Mouse (Mus musculus) midbrain, embryonic 13.5 days (tissue): Measurements from ENCODE around the gene Reep6. TPM values are rescaled to one million over a fixed set of nuclear protein-coding genes. Genes with fewer than 3 reads are reported as not detected.

Experiments used
- ATAC-seq: fragments of 200-750 bp; cut with Nextera tagmentation; 2 replicates; pipeline ENCODE4 v1.8.0; 2017; ENCODE audit warnings: mild to moderate bottlenecking, moderate TSS enrichment, moderate library complexity
- H3K27ac ChIP-seq: fragments of 300-500 bp; sonication (generic); 2 replicates; pipeline ENCODE4 v1.5.1; 2015; ENCODE audit warnings: inconsistent platforms, mild to moderate bottlenecking, moderate library complexity
- H3K27me3 ChIP-seq: fragments of 300-500 bp; sonication (generic); 2 replicates; pipeline ENCODE4 v1.6.1; 2015; ENCODE audit warnings: mild to moderate bottlenecking, inconsistent platforms
- H3K36me3 ChIP-seq: fragments of 300-500 bp; sonication (generic); 2 replicates; pipeline ENCODE4 v1.6.1; 2015; ENCODE audit warnings: mild to moderate bottlenecking, inconsistent platforms
- H3K4me1 ChIP-seq: fragments of 300-500 bp; sonication (generic); replicated peaks from 2 replicates; pipeline ENCODE4 v1.6.1; 2015; ENCODE audit warnings: inconsistent platforms
- H3K4me2 ChIP-seq: fragments of 300-500 bp; sonication (generic); replicated peaks from 2 replicates; pipeline ENCODE4 v1.6.1; 2015; ENCODE audit warnings: moderate library complexity, mild to moderate bottlenecking, inconsistent platforms
- H3K4me3 ChIP-seq: fragments of 300-500 bp; sonication (generic); replicated peaks from 2 replicates; pipeline ENCODE4 v1.5.1; 2015; ENCODE audit warnings: mild to moderate bottlenecking, inconsistent platforms
- H3K9ac ChIP-seq: fragments of 300-500 bp; sonication (generic); replicated peaks from 2 replicates; pipeline ENCODE4 v1.6.1; 2015; ENCODE audit warnings: mild to moderate bottlenecking, inconsistent platforms
- H3K9me3 ChIP-seq: fragments of 300-500 bp; sonication (generic); 2 replicates; pipeline ENCODE4 v1.6.1; 2016; ENCODE audit warnings: mild to moderate bottlenecking, inconsistent platforms
- WGBS: fragments of 180-500 bp; shearing (Covaris S2); methylation state at CpG from one replicate; pipeline ENCODE4 v1.1.7; 2015; 5-methylcytosine and 5-hydroxymethylcytosine counted together
- microRNA-seq: library from miRNA; unstranded; fragments of <30 nt; microRNA quantifications from one replicate; pipeline ENCODE4, GENCODE M21; 2016
- polyA plus RNA-seq: library from polyadenylated mRNA; unstranded; fragments of >200 nt; fragmentation: Nextera tagmentation; extraction: Ambion mirVana; gene quantifications from 2 replicates; pipeline ENCODE4 v1.2.1, GENCODE M21; 2015

Gene Reep6
- polyA plus RNA-seq, 1 experiment from 2014 or later: 3.1 TPM

GRCm38 (mm10) chr10:80384709-80385108, 55.0 kb downstream of the Reep6 start:
- Histone ChIP-seq H3K4me3 (peak overlapping the region; percentile 100), H3K4me2 (peak overlapping the region; percentile 98), H3K36me3 (peaks cover 53% of the 10 kb centered on the region), H3K9me3 (no peaks in the 10 kb centered on the region), H3K27ac (peak overlapping the region; percentile 99), H3K27me3 (no peaks in the 10 kb centered on the region), H3K9ac (peak overlapping the region; percentile 100), H3K4me1 (peaks cover 54% of the 10 kb centered on the region)
- ATAC-seq: no peak
- WGBS: 69% methylated on average over 7 of the region's 7 CpGs

GRCm38 (mm10) chr10:80385310-80385709, 55.6 kb downstream of the Reep6 start:
- peak overlapping the region; percentile 100 for H3K4me3 ChIP-seq
- peak overlapping the region; percentile 98 for H3K4me2 ChIP-seq
- peaks cover 54% of the 10 kb centered on the region for H3K36me3 ChIP-seq
- H3K27me3 ChIP-seq: no peaks in the 10 kb centered on the region
- H3K4me1 ChIP-seq: peaks cover 54% of the 10 kb centered on the region
- peak; percentile 26 for ATAC-seq
- peak overlapping the region; percentile 100 for H3K9ac ChIP-seq
- peak overlapping the region; percentile 99 for H3K27ac ChIP-seq
- 6% methylated on average over 7 of the region's 7 CpGs for WGBS
- H3K9me3 ChIP-seq: no peaks in the 10 kb centered on the region

Small RNAs within 50 kb of the gene (microRNA-seq; reads per million reads assigned to microRNA genes)
- not detected for gene Gm22721

Other genes with a start within 250 kb of the Reep6 start
- gene Sbno2, start 224.4 kb upstream of the Reep6 start, polyA plus RNA-seq: 13.4 and 15.3 TPM in 2 replicates
- gene Stk11, start 214.2 kb upstream of the Reep6 start, polyA plus RNA-seq: 17.7 and 20.7 TPM in 2 replicates
- gene Atp5d, start 191.3 kb upstream of the Reep6 start, polyA plus RNA-seq: 391 and 394 TPM in 2 replicates
- gene Cbarp, start 189.1 kb upstream of the Reep6 start, polyA plus RNA-seq: 40.6 and 45.3 TPM in 2 replicates
- 35.9 and 40.6 TPM in 2 replicates for gene Midn, start 181.7 kb upstream of the Reep6 start, polyA plus RNA-seq
- gene Cirbp, start 164.0 kb upstream of the Reep6 start, polyA plus RNA-seq: 354 and 412 TPM in 2 replicates
- 11.9 and 14.5 TPM in 2 replicates for gene 1600002K03Rik, start 157.0 kb upstream of the Reep6 start, polyA plus RNA-seq
- 34.5 and 41.3 TPM in 2 replicates for gene Efna2, start 150.5 kb upstream of the Reep6 start, polyA plus RNA-seq
- gene Mum1, start 103.5 kb upstream of the Reep6 start, polyA plus RNA-seq: 91.4 and 98.4 TPM in 2 replicates
- gene Ndufs7, start 80.8 kb upstream of the Reep6 start, polyA plus RNA-seq: 244 and 265 TPM in 2 replicates
- 20.9 and 22.3 TPM in 2 replicates for gene Gamt, start 68.9 kb upstream of the Reep6 start, polyA plus RNA-seq
- 62.9 and 66.1 TPM in 2 replicates for gene Dazap1, start 68.5 kb upstream of the Reep6 start, polyA plus RNA-seq
- gene Rps15, start 37.5 kb upstream of the Reep6 start, polyA plus RNA-seq: 631 and 653 TPM in 2 replicates
- 182 and 209 TPM in 2 replicates for gene Apc2, start 34.0 kb upstream of the Reep6 start, polyA plus RNA-seq
- gene 2310011J03Rik, start 9.4 kb upstream of the Reep6 start, polyA plus RNA-seq: 27.8 and 33.4 TPM in 2 replicates
- gene Pcsk4, start 455 bp upstream of the Reep6 start, polyA plus RNA-seq: 1.9 and 2.1 TPM in 2 replicates
- gene Adamtsl5, start 18.5 kb downstream of the Reep6 start, polyA plus RNA-seq: 0.39 and 0.61 TPM in 2 replicates
- gene Plk5, start 26.5 kb downstream of the Reep6 start, polyA plus RNA-seq: 0.96 and 1.3 TPM in 2 replicates
- gene Mex3d, start 57.7 kb downstream of the Reep6 start, polyA plus RNA-seq: 15.9 and 18.6 TPM in 2 replicates
- 243 and 257 TPM in 2 replicates for gene Mbd3, start 69.6 kb downstream of the Reep6 start, polyA plus RNA-seq
- gene Uqcr11, start 76.9 kb downstream of the Reep6 start, polyA plus RNA-seq: 518 and 572 TPM in 2 replicates
- gene Tcf3, start 103.7 kb downstream of the Reep6 start, polyA plus RNA-seq: 67.7 and 82.3 TPM in 2 replicates
- 2.6 and 3.0 TPM in 2 replicates for gene Onecut3, start 164.9 kb downstream of the Reep6 start, polyA plus RNA-seq
- 0.94 and 1.1 TPM in 2 replicates for gene Atp8b3, start 209.2 kb downstream of the Reep6 start, polyA plus RNA-seq
- 28.8 and 32.6 TPM in 2 replicates for gene Rexo1, start 231.6 kb downstream of the Reep6 start, polyA plus RNA-seq
- gene Klf16, start 247.4 kb downstream of the Reep6 start, polyA plus RNA-seq: 3.7 and 4.5 TPM in 2 replicates